Mouse (Mus musculus) heart, embryonic 14.5 days (tissue): Measurements from ENCODE around the gene Arhgap18. TPM values are rescaled to one million over a fixed set of nuclear protein-coding genes. Genes with fewer than 3 reads are reported as not detected.
A peak's percentile ranks its signal among the peaks of the same experiment; 100 is the strongest.

Experiments
- ATAC-seq: fragments of 200-750 bp; cut with Nextera tagmentation; 2 replicates; pipeline ENCODE4 v1.8.0; 2017; ENCODE audit warnings: low read depth, moderate TSS enrichment; ENCODE audit not compliant: insufficient number of reproducible peaks, insufficient read depth, low FRiP score
- H3K27ac ChIP-seq, 2 experiments: fragments of 200-500 bp in 1 of 2; fragments of 300-500 bp in 1 of 2; sonication (generic) in 1 of 2; replicated peaks in 1 of 2; 2 replicates each; pipeline ENCODE4 v1.5.1; 2012 to 2014; ENCODE audit warnings: low read depth in 2 of 2, low read length in 2 of 2, control low read depth in 1 of 2, mild to moderate bottlenecking in 1 of 2, mixed read lengths in 1 of 2; ENCODE audit not compliant: control insufficient read depth in 1 of 2, insufficient read depth in 1 of 2
- H3K27me3 ChIP-seq: fragments of 300-500 bp; sonication (generic); 2 replicates; pipeline ENCODE4 v1.6.1; 2014; ENCODE audit warnings: mild to moderate bottlenecking, low read length, control low read depth; ENCODE audit not compliant: control insufficient read depth, insufficient read depth
- H3K36me3 ChIP-seq: fragments of 300-500 bp; sonication (generic); 2 replicates; pipeline ENCODE4 v1.6.1; 2014; ENCODE audit warnings: mild to moderate bottlenecking, control low read depth, low read length, mixed read lengths; ENCODE audit not compliant: control insufficient read depth, insufficient read depth
- H3K4me1 ChIP-seq, 2 experiments: fragments of 200-500 bp in 1 of 2; fragments of 300-500 bp in 1 of 2; sonication (generic) in 1 of 2; 2 replicates each; pipeline ENCODE4 v1.6.1; 2012 to 2014; ENCODE audit warnings: low read length in 2 of 2, control low read depth in 1 of 2, mixed read lengths in 1 of 2; ENCODE audit not compliant: control insufficient read depth in 2 of 2, insufficient read depth in 2 of 2
- H3K4me2 ChIP-seq: fragments of 300-500 bp; sonication (generic); 2 replicates; pipeline ENCODE4 v1.6.1; 2014; ENCODE audit warnings: mild to moderate bottlenecking, low read length
- H3K4me3 ChIP-seq, 2 experiments: fragments of 200-500 bp in 1 of 2; fragments of 300-500 bp in 1 of 2; sonication (generic) in 1 of 2; 2 replicates each; pipeline ENCODE4 v1.5.1; 2012 to 2014; ENCODE audit warnings: low read length in 2 of 2, mild to moderate bottlenecking in 2 of 2, control low read depth in 1 of 2, low read depth in 1 of 2, moderate library complexity in 1 of 2; ENCODE audit not compliant: control insufficient read depth in 1 of 2, insufficient read depth in 1 of 2
- H3K9ac ChIP-seq: fragments of 300-500 bp; sonication (generic); 2 replicates; pipeline ENCODE4 v1.6.1; 2014; ENCODE audit warnings: mild to moderate bottlenecking, low read length
- H3K9me3 ChIP-seq: fragments of 300-500 bp; sonication (generic); 2 replicates; pipeline ENCODE4 v1.6.1; 2016; ENCODE audit warnings: low read length, control low read depth; ENCODE audit not compliant: control insufficient read depth
- WGBS: fragments of 180-500 bp; shearing (Covaris S2); extraction: QIAGEN DNeasy Blood & Tissue Kit; methylation state at CpG from one replicate; pipeline ENCODE4 v1.1.7; 2014; 5-methylcytosine and 5-hydroxymethylcytosine counted together
- polyA plus RNA-seq: library from polyadenylated mRNA; unstranded; fragments of >200 nt; fragmentation: Nextera tagmentation; extraction: Ambion mirVana; gene quantifications from 2 replicates; pipeline ENCODE4 v1.2.1, GENCODE M21; 2014

Gene Arhgap18
- polyA plus RNA-seq, 1 experiment from 2014 or later, result 44.9 TPM

- 58% methylated on average over 3 of the region's 3 CpGs for WGBS
Measured at GRCm38 (mm10) chr10:26780581-26780980, 27.4 kb downstream of the Arhgap18 start.

DNA sequence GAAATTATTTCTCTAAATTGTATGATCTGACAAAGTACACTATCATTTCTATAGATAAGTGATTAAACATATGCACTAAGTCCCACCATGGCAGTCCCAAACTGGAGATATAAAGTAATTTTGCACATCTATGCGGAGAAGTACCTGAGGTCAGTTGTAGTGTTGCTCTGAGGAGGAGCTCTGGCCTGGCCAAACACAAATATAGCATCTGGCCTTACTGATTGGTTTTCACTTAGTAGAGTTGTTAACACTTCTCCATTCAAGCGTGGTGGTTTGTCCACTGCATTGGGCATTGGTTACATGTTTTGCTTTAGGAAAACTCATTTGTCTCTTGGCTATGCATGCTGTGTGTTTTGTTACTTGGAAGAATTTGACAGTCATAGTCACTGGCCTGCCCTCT lies 36.5 kb downstream of the Arhgap18 start:
- no peak overlapping the region for H3K27ac ChIP-seq
- no peaks in the 10 kb centered on the region for H3K27me3 ChIP-seq
- 0 out of 4 replicates have a peak, but pooled peaks cover 0 to 7% of the 10 kb centered on the region in 2 experiments for H3K4me1 ChIP-seq
- no peak for ATAC-seq
- H3K4me2 ChIP-seq, result no peak overlapping the region
- no peak overlapping the region for H3K4me3 ChIP-seq
- H3K9me3 ChIP-seq, result no peaks in the 10 kb centered on the region
- H3K9ac ChIP-seq, result no peak overlapping the region
- H3K36me3 ChIP-seq, result 0 out of 2 replicates have a peak, but pooled peaks cover 3% of the 10 kb centered on the region
- WGBS, result 89% methylated on average over 2 of the region's 2 CpGs

More at GRCm38 (mm10) chr10:26780581-26780980, 27.4 kb downstream of the Arhgap18 start:
- H3K4me2 ChIP-seq, result no peak overlapping the region
- ATAC-seq, result no peak
- H3K4me3 ChIP-seq, result no peak overlapping the region
- peaks cover 9 to 27% of the 10 kb centered on the region in 2 experiments; a peak in 3 of 4 replicates for H3K4me1 ChIP-seq
- H3K36me3 ChIP-seq, result no peaks in the 10 kb centered on the region
- 0 out of 4 replicates have a peak overlapping the region, but pooled peaks of 1 of the 2 experiments have one; percentile 9 for H3K27ac ChIP-seq
- no peak overlapping the region for H3K9ac ChIP-seq
- H3K27me3 ChIP-seq, result no peaks in the 10 kb centered on the region
- H3K9me3 ChIP-seq, result no peaks in the 10 kb centered on the region

GRCm38 (mm10) chr10:26791810-26792209 lies 38.6 kb downstream of the Arhgap18 start:
- Histone ChIP-seq H3K36me3 (0 out of 2 replicates have a peak, but pooled peaks cover 3% of the 10 kb centered on the region), H3K4me1 (peaks cover 0 to 9% of the 10 kb centered on the region in 2 experiments; a peak in 2 of 4 replicates), H3K9me3 (no peaks in the 10 kb centered on the region), H3K27me3 (no peaks in the 10 kb centered on the region), H3K9ac (no peak overlapping the region), H3K4me2 (no peak overlapping the region), H3K27ac (no peak overlapping the region), H3K4me3 (no peak overlapping the region)
- ATAC-seq, result no peak
- WGBS, result 81% methylated on average over 3 of the region's 3 CpGs

DNA sequence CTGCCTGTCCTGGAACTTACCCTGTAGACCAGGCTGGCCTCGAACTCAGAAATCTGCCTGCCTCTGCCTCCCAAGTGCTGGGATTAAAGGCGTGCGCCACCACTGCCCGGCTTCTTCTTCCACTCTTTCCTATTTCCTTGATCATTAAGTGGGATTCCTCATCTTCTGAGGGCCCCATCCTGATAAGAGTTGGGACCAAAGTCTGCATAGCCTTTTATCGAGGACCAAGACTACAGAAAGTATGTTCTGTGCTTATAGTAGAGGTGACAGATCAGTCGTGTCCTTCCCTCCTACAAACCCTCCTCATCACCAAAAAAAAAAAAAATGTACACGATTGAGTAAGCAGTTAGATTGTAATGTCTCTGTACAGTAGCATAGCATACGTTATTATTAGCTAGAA lies 39.8 kb downstream of the Arhgap18 start:
- 84% methylated on average over 8 of the region's 8 CpGs for WGBS
- 0 out of 2 replicates have a peak, but pooled peaks cover 3% of the 10 kb centered on the region for H3K36me3 ChIP-seq
- no peaks in the 10 kb centered on the region for H3K9me3 ChIP-seq
- H3K4me2 ChIP-seq, result no peak overlapping the region
- H3K27ac ChIP-seq, result no peak overlapping the region
- H3K27me3 ChIP-seq, result no peaks in the 10 kb centered on the region
- no peak overlapping the region for H3K4me3 ChIP-seq
- H3K4me1 ChIP-seq, result peaks cover 0 to 17% of the 10 kb centered on the region in 2 experiments; a peak in 3 of 4 replicates
- no peak for ATAC-seq
- no peak overlapping the region for H3K9ac ChIP-seq

DNA sequence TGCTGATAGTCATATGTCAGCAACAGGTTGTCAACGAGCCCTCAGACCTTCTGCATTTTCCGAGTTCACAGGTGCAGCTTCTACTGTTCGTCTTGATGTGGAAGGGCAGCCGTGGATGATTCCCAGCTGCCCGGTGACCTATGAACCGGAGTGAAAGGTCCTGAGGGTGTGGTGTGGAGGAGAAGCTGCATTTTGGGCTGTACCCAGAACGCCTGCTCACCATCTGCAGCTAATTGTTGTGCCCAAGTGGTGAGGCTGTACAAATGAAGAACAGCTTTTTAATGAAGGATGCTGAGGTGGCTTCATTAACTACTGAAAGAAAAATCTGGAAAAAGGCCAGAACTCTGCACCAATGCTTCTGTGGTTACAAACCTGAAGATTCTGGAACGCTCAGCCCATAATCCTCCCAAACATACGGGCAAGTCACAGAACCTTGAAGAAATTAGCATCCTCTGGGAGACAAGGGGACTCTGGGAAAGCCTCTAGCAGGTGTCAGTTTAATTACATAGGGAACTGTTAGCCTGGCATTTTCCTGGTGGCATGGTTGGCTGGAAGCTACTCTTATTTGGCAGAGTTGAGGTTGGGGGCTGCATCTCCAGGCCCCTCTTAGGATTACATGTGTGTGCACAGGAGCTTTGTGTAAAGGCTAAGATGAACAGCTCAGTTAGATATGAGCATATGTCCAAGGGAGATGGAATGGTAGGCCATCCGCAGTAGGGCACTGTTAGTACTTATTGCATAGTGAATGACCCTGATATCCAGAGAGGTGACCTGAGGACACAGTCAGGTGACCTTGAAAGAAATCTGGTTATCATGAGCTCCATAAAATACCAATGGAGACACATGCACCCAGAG lies 43.4 kb downstream of the Arhgap18 start:
- no peak for ATAC-seq
- H3K4me3 ChIP-seq, result no peak overlapping the region
- H3K4me2 ChIP-seq, result no peak overlapping the region
- no peaks in the 10 kb centered on the region for H3K36me3 ChIP-seq
- H3K27me3 ChIP-seq, result no peaks in the 10 kb centered on the region
- H3K27ac ChIP-seq, result no peak overlapping the region
- WGBS, result 71% methylated on average over 10 of the region's 10 CpGs
- H3K9me3 ChIP-seq, result no peaks in the 10 kb centered on the region
- H3K4me1 ChIP-seq, result peaks cover 14 to 28% of the 10 kb centered on the region in 2 experiments
- no peak overlapping the region for H3K9ac ChIP-seq

DNA sequence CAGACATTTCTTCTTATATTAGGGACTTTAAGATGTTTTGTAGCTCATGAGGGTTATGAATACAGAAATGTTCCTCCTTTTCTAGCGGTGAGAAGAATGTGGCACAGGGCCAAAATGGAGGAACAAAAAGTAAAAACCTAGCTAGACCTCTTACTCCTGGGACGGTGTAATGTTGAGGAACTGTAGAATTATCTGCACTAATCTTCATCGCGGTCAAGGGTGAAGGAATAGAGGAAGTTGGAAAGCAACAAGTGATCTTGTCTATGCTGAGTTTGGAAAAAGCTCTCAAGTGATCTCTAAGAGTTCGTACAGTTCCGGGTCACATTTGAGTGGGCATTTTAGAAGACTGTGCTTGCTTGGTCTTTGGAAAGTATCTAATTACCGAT lies 44.1 kb downstream of the Arhgap18 start:
- 0 out of 4 replicates have a peak overlapping the region, but pooled peaks of 1 of the 2 experiments have one; percentile 24 for H3K27ac ChIP-seq
- no peaks in the 10 kb centered on the region for H3K9me3 ChIP-seq
- no peak overlapping the region for H3K9ac ChIP-seq
- H3K4me2 ChIP-seq, result no peak overlapping the region
- WGBS, result 81% methylated on average over 7 of the region's 7 CpGs
- no peak overlapping the region for H3K4me3 ChIP-seq
- no peaks in the 10 kb centered on the region for H3K27me3 ChIP-seq
- peaks cover 14 to 28% of the 10 kb centered on the region in 2 experiments for H3K4me1 ChIP-seq
- ATAC-seq, result no peak
- H3K36me3 ChIP-seq, result no peaks in the 10 kb centered on the region

DNA sequence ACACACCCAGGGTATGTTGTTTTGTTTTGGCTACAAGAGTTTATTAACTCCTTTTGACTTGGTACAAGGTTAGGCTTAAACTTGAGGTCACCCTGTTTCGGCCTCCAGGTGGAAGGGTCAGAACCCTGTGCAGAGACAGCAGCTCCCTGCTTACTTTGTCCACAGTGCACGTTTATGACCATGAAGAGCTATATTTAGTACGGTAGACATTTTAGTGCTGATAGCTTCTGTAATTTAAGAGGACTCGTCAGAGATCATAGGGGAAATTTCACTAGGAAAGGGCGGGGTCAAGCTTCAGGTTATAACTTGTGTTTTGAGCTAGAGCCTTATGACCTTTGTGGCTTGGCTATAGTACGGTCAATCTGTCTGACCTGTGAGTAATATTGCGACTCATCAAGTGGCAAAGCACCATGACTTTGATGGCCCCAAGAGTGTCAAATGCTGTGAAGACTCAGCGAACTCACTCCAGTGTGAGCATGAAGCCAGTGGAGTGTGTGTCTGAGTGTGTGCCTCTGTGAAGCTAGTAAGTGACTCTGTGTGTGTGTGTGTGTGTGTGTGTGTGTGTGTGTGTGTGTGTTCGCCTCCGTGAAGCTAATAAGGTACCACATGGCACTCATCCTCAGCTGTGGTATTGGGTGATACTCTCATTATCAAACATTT lies 45.7 kb downstream of the Arhgap18 start:
- Histone ChIP-seq H3K36me3 (no peaks in the 10 kb centered on the region), H3K9ac (no peak overlapping the region), H3K4me1 (peaks cover 14 to 28% of the 10 kb centered on the region in 2 experiments), H3K27me3 (no peaks in the 10 kb centered on the region), H3K4me3 (no peak overlapping the region), H3K4me2 (peak overlapping the region; percentile 14; the same call in 1 of the 2 replicates), H3K9me3 (no peaks in the 10 kb centered on the region), H3K27ac (peak overlapping the region; percentile 79 to 86)
- ATAC-seq, result no peak; the same call in 1 of the 2 replicates
- 55% methylated on average over 10 of the region's 10 CpGs for WGBS
